Mouse (Mus musculus) MEL (cell line): ENCODE results near the gene Klhdc3. TPM values are rescaled to one million over a fixed set of nuclear protein-coding genes. Genes with fewer than 3 reads are reported as not detected.

Experiments
- DNase-seq: peaks from one replicate; pipeline ENCODE4 v3.0.0; 2011; ENCODE audit warnings: low read depth, low spot score
- H3K27ac ChIP-seq: 2 replicates; pipeline ENCODE4 v1.5.1; 2012; ENCODE audit warnings: low read depth, mild to moderate bottlenecking, control low read depth, low read length, moderate library complexity; ENCODE audit not compliant: control insufficient read depth
- H3K27me3 ChIP-seq, 2 experiments: fragments of 150-350 bp in 1 of 2; sonication (generic) in 1 of 2; 2 replicates each; pipeline ENCODE4 v1.6.1; 2012; ENCODE audit warnings: low read length in 2 of 2, mild to moderate bottlenecking in 2 of 2, improper control_type of control experiment in 1 of 2, moderate library complexity in 1 of 2; ENCODE audit not compliant: insufficient read depth in 2 of 2, control insufficient read depth in 1 of 2
- H3K36me3 ChIP-seq, 2 experiments: 2 replicates each; pipeline ENCODE4 v1.6.1; 2012 to 2014; ENCODE audit warnings: low read length in 2 of 2, improper control_type of control experiment in 1 of 2, inconsistent platforms in 1 of 2, mild to moderate bottlenecking in 1 of 2; ENCODE audit not compliant: insufficient read depth in 2 of 2, control insufficient read depth in 1 of 2
- H3K4me1 ChIP-seq, 2 experiments: fragments of 150-350 bp in 1 of 2; sonication (generic) in 1 of 2; 2 replicates each; pipeline ENCODE4 v1.6.1; 2012; ENCODE audit warnings: low read length in 2 of 2, improper control_type of control experiment in 1 of 2, mild to moderate bottlenecking in 1 of 2; ENCODE audit not compliant: insufficient read depth in 2 of 2, control insufficient read depth in 1 of 2
- H3K4me3 ChIP-seq, 2 experiments: fragments of 150-350 bp in 1 of 2; sonication (generic) in 1 of 2; 2 replicates each; pipeline ENCODE4 v1.5.1; 2012; ENCODE audit warnings: low read depth in 2 of 2, low read length in 2 of 2, mild to moderate bottlenecking in 2 of 2, moderate library complexity in 2 of 2, control low read depth in 1 of 2, improper control_type of control experiment in 1 of 2; ENCODE audit not compliant: control insufficient read depth in 1 of 2, insufficient read depth in 1 of 2
- H3K79me2 ChIP-seq: 2 replicates; pipeline ENCODE4 v1.6.1; 2012; ENCODE audit warnings: mild to moderate bottlenecking, low read length, moderate library complexity; ENCODE audit not compliant: control insufficient read depth, poor library complexity, insufficient read depth
- H3K9ac ChIP-seq: 2 replicates; pipeline ENCODE4 v1.6.1; 2012; ENCODE audit warnings: low read depth, mild to moderate bottlenecking, control low read depth, low read length, moderate library complexity; ENCODE audit not compliant: control insufficient read depth, poor library complexity, severe bottlenecking
- H3K9me3 ChIP-seq: fragments of 150-350 bp; sonication (generic); replicated peaks from 2 replicates; pipeline ENCODE4 v1.6.1; 2012; ENCODE audit warnings: mild to moderate bottlenecking, low read length, improper control_type of control experiment, moderate library complexity; ENCODE audit not compliant: insufficient read depth
- CHD1 ChIP-seq: IDR thresholded peaks from 2 replicates; pipeline ENCODE4 v1.6.1; 2012; ENCODE audit warnings: low read depth, mild to moderate bottlenecking, inconsistent platforms, low read length, improper control_type of control experiment
- CHD2 ChIP-seq: IDR thresholded peaks from 2 replicates; pipeline ENCODE4 v1.6.1; 2011; ENCODE audit warnings: low read length, improper control_type of control experiment
- ELF1 ChIP-seq: IDR thresholded peaks from 2 replicates; pipeline ENCODE4 v1.6.1; 2014; ENCODE audit warnings: low read depth, mild to moderate bottlenecking, inconsistent platforms, low read length, improper control_type of control experiment, moderate library complexity
- ETS1 ChIP-seq: IDR thresholded peaks from 2 replicates; pipeline ENCODE4 v1.6.1; 2012; ENCODE audit warnings: low read depth, mild to moderate bottlenecking, inconsistent platforms, low read length, improper control_type of control experiment, moderate library complexity
- GABPA ChIP-seq: IDR thresholded peaks from 2 replicates; pipeline ENCODE4 v1.6.1; 2012; ENCODE audit warnings: low read depth, mild to moderate bottlenecking, inconsistent platforms, low read length, improper control_type of control experiment, moderate library complexity
- HCFC1 ChIP-seq: IDR thresholded peaks from 2 replicates; pipeline ENCODE4 v1.6.1; 2012; ENCODE audit warnings: low read depth, mild to moderate bottlenecking, inconsistent platforms, low read length, improper control_type of control experiment, moderate library complexity
- JUND ChIP-seq: IDR thresholded peaks from 2 replicates; pipeline ENCODE4 v1.6.1; 2011; ENCODE audit warnings: low read depth, mild to moderate bottlenecking, improper control_type of control experiment, low read length
- KAT2A ChIP-seq: conservative IDR thresholded peaks from 2 replicates; pipeline ENCODE4 v1.6.1; 2012; ENCODE audit warnings: low read depth, low read length, improper control_type of control experiment, inconsistent platforms
- MAFK ChIP-seq: IDR thresholded peaks from 2 replicates; pipeline ENCODE4 v1.6.1; 2011; ENCODE audit warnings: low read depth, mild to moderate bottlenecking, low read length, improper control_type of control experiment, borderline replicate concordance
- MAZ ChIP-seq: IDR thresholded peaks from 2 replicates; pipeline ENCODE4 v1.6.1; 2012; ENCODE audit warnings: low read depth, mild to moderate bottlenecking, inconsistent platforms, low read length, improper control_type of control experiment
- MEF2A ChIP-seq: IDR thresholded peaks from 2 replicates; pipeline ENCODE4 v1.6.1; 2014; ENCODE audit warnings: low read depth, mild to moderate bottlenecking, inconsistent platforms, low read length, improper control_type of control experiment; ENCODE audit not compliant: poor library complexity, insufficient replicate concordance, severe bottlenecking; ENCODE audit errors: extremely low read depth
- MXI1 ChIP-seq: IDR thresholded peaks from 2 replicates; pipeline ENCODE4 v1.6.1; 2011; ENCODE audit warnings: mild to moderate bottlenecking, low read depth, low read length, improper control_type of control experiment
- MYB ChIP-seq: IDR thresholded peaks from 2 replicates; pipeline ENCODE4 v1.6.1; 2011; ENCODE audit warnings: mild to moderate bottlenecking, low read depth, low read length, improper control_type of control experiment
- MYC ChIP-seq: IDR thresholded peaks from 2 replicates; pipeline ENCODE4 v1.6.1; 2011; ENCODE audit warnings: low read depth, mild to moderate bottlenecking, low read length, improper control_type of control experiment, moderate library complexity
- NELFE ChIP-seq: IDR thresholded peaks from 2 replicates; pipeline ENCODE4 v1.6.1; 2011; ENCODE audit warnings: low read depth, low read length, improper control_type of control experiment
- NRF1 ChIP-seq: IDR thresholded peaks from 2 replicates; pipeline ENCODE4 v1.6.1; 2014; ENCODE audit warnings: low read depth, mild to moderate bottlenecking, inconsistent platforms, low read length, improper control_type of control experiment, moderate library complexity; ENCODE audit not compliant: poor library complexity, insufficient read depth, severe bottlenecking
- POLR2A ChIP-seq, 2 experiments: IDR thresholded peaks; 2 replicates each; pipeline ENCODE4 v1.6.1; 2011 to 2012; ENCODE audit warnings: low read length in 2 of 2, mild to moderate bottlenecking in 2 of 2, control low read depth in 1 of 2, improper control_type of control experiment in 1 of 2, low read depth in 1 of 2, moderate library complexity in 1 of 2; ENCODE audit not compliant: control insufficient read depth in 1 of 2, insufficient read depth in 1 of 2, poor library complexity in 1 of 2
- RAD21 ChIP-seq: IDR thresholded peaks from 2 replicates; pipeline ENCODE4 v1.6.1; 2011; ENCODE audit warnings: mild to moderate bottlenecking, low read depth, low read length, improper control_type of control experiment
- RCOR1 ChIP-seq: IDR thresholded peaks from 2 replicates; pipeline ENCODE4 v1.6.1; 2012; ENCODE audit warnings: low read depth, mild to moderate bottlenecking, inconsistent platforms, low read length, improper control_type of control experiment
- SIN3A ChIP-seq: IDR thresholded peaks from 2 replicates; pipeline ENCODE4 v1.6.1; 2012; ENCODE audit warnings: low read length, improper control_type of control experiment, inconsistent platforms
- TAL1 ChIP-seq: IDR thresholded peaks from 2 replicates; pipeline ENCODE4 v1.6.1; 2012; ENCODE audit warnings: mild to moderate bottlenecking, inconsistent platforms, low read length, moderate library complexity, mixed read lengths
- TCF12 ChIP-seq: IDR thresholded peaks from 2 replicates; pipeline ENCODE4 v1.6.1; 2014; ENCODE audit warnings: low read depth, mild to moderate bottlenecking, inconsistent platforms, low read length, improper control_type of control experiment, moderate library complexity
- USF2 ChIP-seq, 2 experiments: IDR thresholded peaks; 2 replicates each; pipeline ENCODE4 v1.6.1; 2011 to 2012; ENCODE audit warnings: improper control_type of control experiment in 2 of 2, low read length in 2 of 2, borderline replicate concordance in 1 of 2, inconsistent platforms in 1 of 2, low read depth in 1 of 2, mild to moderate bottlenecking in 1 of 2; ENCODE audit not compliant: insufficient read depth in 1 of 2
- ZC3H11A ChIP-seq: IDR thresholded peaks from 2 replicates; pipeline ENCODE4 v1.6.1; 2012; ENCODE audit warnings: low read depth, mild to moderate bottlenecking, inconsistent platforms, low read length, improper control_type of control experiment
- ZKSCAN1 ChIP-seq: IDR thresholded peaks from 2 replicates; pipeline ENCODE4 v1.6.1; 2012; ENCODE audit warnings: low read depth, mild to moderate bottlenecking, inconsistent platforms, low read length, improper control_type of control experiment, moderate library complexity
- ZMIZ1 ChIP-seq: IDR thresholded peaks from 2 replicates; pipeline ENCODE4 v1.6.1; 2012; ENCODE audit warnings: low read depth, mild to moderate bottlenecking, inconsistent platforms, low read length, improper control_type of control experiment, moderate library complexity
- ZNF384 ChIP-seq: IDR thresholded peaks from 2 replicates; pipeline ENCODE4 v1.6.1; 2012; ENCODE audit warnings: low read depth, mild to moderate bottlenecking, inconsistent platforms, low read length, improper control_type of control experiment
- polyA plus RNA-seq, 2 experiments: library from polyadenylated mRNA; stranded (reverse) in 1 of 2; unstranded in 1 of 2; fragments of >175 nt in 1 of 2; fragments of >200 nt in 1 of 2; gene quantifications; 2 replicates each; pipeline versions ENCODE4 v1.2.1 to v1.2.4; 2012; ENCODE audit warnings: low replicate concordance in 2 of 2, low read depth in 1 of 2; ENCODE audit not compliant: insufficient read length in 2 of 2, insufficient read depth in 1 of 2, missing spikeins in 1 of 2
- total RNA-seq: library from RNA; depleted of rRNA; stranded (reverse); fragments of 300-350 nt; gene quantifications from 2 replicates; pipeline ENCODE4 v1.2.3, GENCODE M21; 2012

The Klhdc3 gene
- total and polyA plus RNA-seq, 3 experiments, result 95.0 to 203 TPM; not detected in 1

DNA sequence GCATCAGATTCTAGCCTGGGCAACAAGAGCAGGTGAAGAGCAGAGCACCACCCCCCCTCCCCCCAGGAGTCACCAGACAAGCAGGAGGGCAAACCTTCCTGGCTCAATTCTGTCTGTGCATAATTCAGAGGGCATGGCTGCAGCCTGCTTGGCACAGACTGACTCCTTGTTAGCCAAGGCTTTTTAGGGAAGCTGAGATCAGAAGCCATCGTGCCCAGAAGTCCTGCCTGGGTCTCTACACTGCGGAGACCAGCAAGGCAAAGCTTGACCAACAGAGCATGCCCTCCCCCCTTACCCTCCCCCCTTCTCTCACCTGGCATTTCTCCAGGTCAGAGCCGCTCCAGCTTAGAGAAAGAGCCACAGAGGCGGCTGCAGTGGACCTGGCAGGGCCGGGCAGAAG, 18.0 kb downstream of the Klhdc3 start:
- H3K4me1 ChIP-seq, result no peaks in the 10 kb centered on the region
- no peak overlapping the region for H3K9ac ChIP-seq
- H3K36me3 ChIP-seq, result no peaks in the 10 kb centered on the region; a peak in 1 of 4 replicates
- DNase-seq, result no peak
- TF ChIP-seq MXI1, result no peak
- no peak for TF ChIP-seq JUND
- no peak for TF ChIP-seq RCOR1
- no peak for TF ChIP-seq ZKSCAN1
- no peak for TF ChIP-seq ETS1
- TF ChIP-seq USF2 (IDR thresholded peaks at IDR 0.05; ENCODE audit: borderline replicate concordance in 1 of 2, insufficient read depth in 1 of 2, low read depth in 1 of 2, low read length in 2 of 2), result no peak
- no peak for TF ChIP-seq MYC
- TF ChIP-seq MEF2A, result no peak
- TF ChIP-seq NRF1, result no peak
- no peak for TF ChIP-seq CHD1
- no peak for TF ChIP-seq TCF12
- no peak for TF ChIP-seq ELF1
- no peak for TF ChIP-seq ZMIZ1
- no peak for TF ChIP-seq TAL1
- no peak for TF ChIP-seq GABPA
- no peak for TF ChIP-seq RAD21
- no peak for TF ChIP-seq NELFE
- TF ChIP-seq, all 39 proteins: peak for 0
- Histone ChIP-seq H3K79me2 (no peaks in the 10 kb centered on the region), H3K4me3 (no peak overlapping the region), H3K9me3 (no peaks in the 10 kb centered on the region), H3K27ac (no peak overlapping the region), H3K27me3 (no peaks in the 10 kb centered on the region)

GRCm38 (mm10) chr17:46661981-46662380, 18.7 kb downstream of the Klhdc3 start:
- Histone ChIP-seq H3K4me1 (no peaks in the 10 kb centered on the region), H3K4me3 (no peak overlapping the region), H3K79me2 (no peaks in the 10 kb centered on the region), H3K27me3 (no peaks in the 10 kb centered on the region), H3K36me3 (no peaks in the 10 kb centered on the region; a peak in 1 of 4 replicates), H3K9me3 (no peaks in the 10 kb centered on the region), H3K27ac (no peak overlapping the region), H3K9ac (no peak overlapping the region)
- TF ChIP-seq MAZ (no peak), ELF1 (no peak), SIN3A (no peak), ZC3H11A (no peak), POLR2A (IDR thresholded peaks at IDR 0.05; ENCODE audit: control insufficient read depth in 1 of 2, insufficient read depth in 1 of 2, low read depth in 1 of 2, low read length in 2 of 2, poor library complexity in 1 of 2) (no peak), CHD2 (no peak), HCFC1 (no peak), CHD1 (no peak), ZKSCAN1 (no peak), MAFK (no peak), MYB (no peak), KAT2A (no peak), NRF1 (no peak), ZNF384 (no peak), MXI1 (no peak), TAL1 (no peak)
- DNase-seq, result no peak
